Mouse (Mus musculus) v-Abl transformed pro-B cells (cell line): Measurements from ENCODE around the gene Smco2.

ENCODE experiments used
- in situ Hi-C, 2 experiments: fragments of 400-800 bp; cut with MboI; formaldehyde crosslinking; loops; one replicate each; pipeline ENCODE4 v1.15.1; 2025; ENCODE audit not compliant: unreplicated experiment in 2 of 2

Gene Smco2

GRCm38 (mm10) chr6:146850050-146850449, at the start of gene Smco2:
Gene Smco2 (plus strand): TSS chr6:146850104.
- in situ Hi-C loops, result no loop called here

GRCm38 (mm10) chr6:146809991-146810390, 39.9 kb upstream of the Smco2 start:
- in situ Hi-C loops, result no loop called here

GRCm38 (mm10) chr6:146813007-146813406, 36.9 kb upstream of the Smco2 start:
- in situ Hi-C loops, result no loop called here

GRCm38 (mm10) chr6:146820177-146820965, 29.5 kb upstream of the Smco2 start:
- in situ Hi-C loops, result loop anchor here in 1 of 2 experiments (10.0 kb wide), 2 partner anchors 414 to 1314 kb away; no protein-coding TSS in a partner anchor

GRCm38 (mm10) chr6:146821958-146822357, 27.9 kb upstream of the Smco2 start:
- in situ Hi-C loops, result loop anchor here in 1 of 2 experiments (10.0 kb wide), 2 partner anchors 413 to 1313 kb away; no protein-coding TSS in a partner anchor

GRCm38 (mm10) chr6:146824727-146825486, 25.0 kb upstream of the Smco2 start:
- in situ Hi-C loops, result loop anchor here (5.0 to 25.0 kb wide), 6 partner anchors 167 to 1312 kb away; no protein-coding TSS in a partner anchor

- in situ Hi-C loops, result loop anchor here (5.0 to 25.0 kb wide), 6 partner anchors 167 to 1312 kb away; no protein-coding TSS in a partner anchor
Observed at GRCm38 (mm10) chr6:146825487-146825773, 24.5 kb upstream of the Smco2 start.

- in situ Hi-C loops, result loop anchor here (5.0 to 25.0 kb wide), 4 partner anchors 161 to 1306 kb away; no protein-coding TSS in a partner anchor
Observed at GRCm38 (mm10) chr6:146831320-146831719, 18.6 kb upstream of the Smco2 start.

GRCm38 (mm10) chr6:146833485-146834314, 16.2 kb upstream of the Smco2 start:
- in situ Hi-C loops, result loop anchor here (5.0 to 25.0 kb wide), 4 partner anchors 159 to 1304 kb away; no protein-coding TSS in a partner anchor

- in situ Hi-C loops, result loop anchor here (5.0 to 25.0 kb wide), 4 partner anchors 158 to 1303 kb away; no protein-coding TSS in a partner anchor
Observed at GRCm38 (mm10) chr6:146834342-146834741, 15.6 kb upstream of the Smco2 start.

- in situ Hi-C loops, result loop anchor here (10.0 to 25.0 kb wide), 3 partner anchors 269 to 1302 kb away; no protein-coding TSS in a partner anchor
Observed at GRCm38 (mm10) chr6:146835784-146836183, 14.1 kb upstream of the Smco2 start.

- in situ Hi-C loops, result loop anchor here (10.0 to 25.0 kb wide), 3 partner anchors 267 to 1300 kb away; no protein-coding TSS in a partner anchor
Observed at GRCm38 (mm10) chr6:146837316-146837715, 12.6 kb upstream of the Smco2 start.

- in situ Hi-C loops, result loop anchor here (10.0 to 25.0 kb wide), 3 partner anchors 266 to 1299 kb away; no protein-coding TSS in a partner anchor
Observed at GRCm38 (mm10) chr6:146838366-146838765, 11.5 kb upstream of the Smco2 start.

- in situ Hi-C loops, result loop anchor here (10.0 to 25.0 kb wide), 3 partner anchors 266 to 1298 kb away; no protein-coding TSS in a partner anchor
Observed at GRCm38 (mm10) chr6:146838863-146839262, 11.0 kb upstream of the Smco2 start.

GRCm38 (mm10) chr6:146844867-146845266, 5.0 kb upstream of the Smco2 start:
- in situ Hi-C loops, result loop anchor here in 1 of 2 experiments (10.0 to 25.0 kb wide), 3 partner anchors 290 to 1292 kb away; no protein-coding TSS in a partner anchor

GRCm38 (mm10) chr6:146845347-146845746, 4.6 kb upstream of the Smco2 start:
- in situ Hi-C loops, result loop anchor here in 1 of 2 experiments (10.0 to 25.0 kb wide), 3 partner anchors 289 to 1292 kb away; no protein-coding TSS in a partner anchor

- in situ Hi-C loops, result loop anchor here in 1 of 2 experiments (10.0 to 25.0 kb wide), 3 partner anchors 289 to 1291 kb away; no protein-coding TSS in a partner anchor
Observed at GRCm38 (mm10) chr6:146845961-146846750, 3.7 kb upstream of the Smco2 start.

GRCm38 (mm10) chr6:146847402-146847801, 2.5 kb upstream of the Smco2 start:
- in situ Hi-C loops, result loop anchor here in 1 of 2 experiments (10.0 to 25.0 kb wide), 3 partner anchors 287 to 1290 kb away; no protein-coding TSS in a partner anchor

- in situ Hi-C loops, result loop anchor here in 1 of 2 experiments (10.0 to 25.0 kb wide), 3 partner anchors 287 to 1289 kb away; no protein-coding TSS in a partner anchor
Observed at GRCm38 (mm10) chr6:146848281-146848680, 1.6 kb upstream of the Smco2 start.
